Comparison of ENCODE assay signal across 23 mouse cellular contexts in genomic region chr5:103673611-103674010, GRCm38 (mm10). TPM values are rescaled to one million over a fixed set of nuclear protein-coding genes. Genes with fewer than 3 reads are reported as not detected.
"Had no signal": no experiment of that assay in that cellular context is flagged by ENCODE, and none has a peak within 500 bp of the region (broad histone marks: within the 10 kb centered on the region; RNA-seq: fewer than 3 reads in every experiment).

No protein-coding gene starts in this region.

- ATAC-seq: liver, embryonic 12.5 days; midbrain, embryonic 13.5 days; midbrain, embryonic 16.5 days had no signal

- DNase-seq: kidney, adult 8-10 months; kidney, postnatal 10 days; kidney, postnatal 36 days; layer of hippocampus, postnatal 36 days; left cerebral cortex, postnatal 4 days; liver; lung, adult 18-20 months; lung, postnatal 10 days; lung, postnatal 36 days; right cerebral cortex, adult 18-20 months; right cerebral cortex, postnatal 25 days; spleen, adult 18-20 months; thymus, adult 2 months; thymus, postnatal 36 days had no signal

RNA-seq across cellular contexts. Expression of gene 1700016H13Rik, which starts 17.8 kb away (rescaled TPM):
- total RNA-seq: layer of hippocampus, adult 8-10 months; layer of hippocampus, postnatal 10 days; layer of hippocampus, postnatal 36 days; left cerebral cortex, adult 2 months; left cerebral cortex, postnatal 10 days; monocyte, adult 5-6 weeks; neutrophil, adult 5-6 weeks had no signal

RNA-seq across cellular contexts. Expression of gene Slc10a6, which starts 44.4 kb away (rescaled TPM):
- total RNA-seq: layer of hippocampus, postnatal 36 days; left cerebral cortex, postnatal 4 days; monocyte, adult 5-6 weeks; neutrophil, adult 5-6 weeks had no signal
